Mouse (Mus musculus): ENCODE measurements around the gene Exosc8. TPM values are rescaled to one million over a fixed set of nuclear protein-coding genes. Genes with fewer than 3 reads are reported as not detected.
"Not testable (repeated sequence)": the region's sequence is repeated elsewhere in the genome, so short reads cannot be mapped to it uniquely, and the experiment has no call there.

Exosc8 gene
- total RNA-seq (2021): 10 to 100 TPM in 1 of 2 experiments, 1 to 10 TPM in 1; 9.2 to 11.7 TPM
- long read RNA-seq, experiment 1, transcript Exosc8-201 (11 exons, 1,300 nt): major isoform, 6 of 7 reads
- long read RNA-seq, experiment 1, partial matches to known transcripts: 0 of 7 reads
- long read RNA-seq, experiment 1, other reads (novel, unspliced or antisense): 1 of 7 reads
- long read RNA-seq, experiment 2, transcript Exosc8-201 (11 exons, 1,300 nt): major isoform, 10 of 12 reads
- long read RNA-seq, experiment 2, partial matches to known transcripts: 1 of 12 reads
- long read RNA-seq, experiment 2, other reads (novel, unspliced or antisense): 1 of 12 reads

- intact Hi-C loops (cut with DNase I): loop anchor here (2.0 to 5.0 kb wide), 2 partner anchors 39 to 72 kb away; partner anchors contain the start of gene Rfxap
- peak; percentile 77 to 94 for DNase-seq
These were observed at the start of gene Exosc8, which contains the start of gene Alg5 for GRCm38 (mm10) chr3:54735247-54736046. Exosc8 (minus strand) TSS chr3:54735393. Alg5 (plus strand) TSS chr3:54735539.

GRCm38 (mm10) chr3:54775989-54776631 lies 40.9 kb upstream of the Exosc8 start:
- intact Hi-C loops (cut with DNase I): no loop called here
- DNase-seq: no peak

GRCm38 (mm10) chr3:54773613-54774012 lies 38.4 kb upstream of the Exosc8 start:
- DNase-seq: no peak
- intact Hi-C loops (cut with DNase I): no loop called here

DNA sequence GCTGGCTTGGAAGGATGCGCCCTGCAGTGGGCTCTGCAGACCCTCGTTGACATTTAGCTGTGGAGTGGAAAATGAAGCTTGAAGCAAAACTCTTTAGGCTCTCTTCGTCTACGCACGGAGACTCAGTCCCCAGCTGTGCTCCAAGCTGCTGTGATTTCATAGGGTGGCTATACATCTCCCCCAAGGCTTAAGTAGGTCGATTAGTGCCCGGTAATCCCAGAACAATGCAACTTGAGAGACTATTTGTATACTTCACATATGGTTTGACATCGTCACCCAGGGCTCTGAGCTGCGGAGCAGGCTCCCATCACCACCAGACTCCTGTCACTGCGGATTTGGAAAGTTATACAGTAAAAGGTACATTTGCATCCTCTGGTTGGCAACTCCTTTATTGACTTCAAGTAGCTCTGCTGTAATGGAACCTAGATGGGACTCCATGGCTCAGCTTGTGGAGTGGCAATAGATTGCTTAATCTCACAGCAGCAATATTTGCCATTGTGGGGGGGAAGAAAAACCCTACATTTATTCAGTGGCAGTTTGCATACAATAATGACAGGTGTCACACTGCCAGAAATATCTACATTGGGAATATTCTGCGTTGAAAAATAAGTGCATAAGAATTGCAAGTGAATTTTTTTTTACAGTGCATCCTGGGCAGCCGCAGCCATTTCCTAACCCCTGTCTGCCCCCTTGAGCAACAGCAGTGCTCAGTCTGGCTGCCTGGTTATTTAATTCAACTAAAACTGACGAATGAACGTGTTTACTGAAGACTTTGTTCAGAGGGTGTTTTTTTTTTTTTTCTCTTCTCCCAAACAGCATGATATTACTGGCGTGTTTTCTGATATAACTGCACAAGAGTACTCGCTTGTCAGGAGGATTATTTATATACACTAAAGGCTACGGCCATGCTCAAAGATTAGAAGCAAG lies 34.4 kb upstream of the Exosc8 start:
- no peak for DNase-seq
- intact Hi-C loops (cut with DNase I): no loop called here

DNA sequence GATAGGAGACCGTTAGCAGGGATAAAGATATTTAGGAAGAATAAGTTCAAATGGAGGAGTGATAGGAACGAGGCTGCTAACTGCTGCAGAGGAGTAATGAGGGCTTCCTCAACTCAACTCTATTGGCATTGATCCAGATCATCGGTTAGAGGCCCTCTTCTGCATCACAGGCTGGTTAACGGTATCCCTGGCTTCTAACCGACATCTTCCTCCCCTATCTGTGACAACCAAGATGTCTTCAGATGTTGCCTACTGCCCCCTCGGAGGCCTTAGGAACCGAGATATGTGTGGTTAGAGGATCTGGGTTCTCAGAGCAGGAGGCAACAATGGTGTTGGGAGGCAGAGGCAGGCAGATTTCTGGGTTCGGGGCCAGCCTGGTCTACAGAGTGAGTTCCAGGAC lies 33.4 kb upstream of the Exosc8 start:
- DNase-seq: no peak
- intact Hi-C loops (cut with DNase I): no loop called here

- intact Hi-C loops (cut with DNase I): no loop called here
- DNase-seq: no peak
These were observed 31.6 kb upstream of the Exosc8 start for GRCm38 (mm10) chr3:54766811-54767210.

DNA sequence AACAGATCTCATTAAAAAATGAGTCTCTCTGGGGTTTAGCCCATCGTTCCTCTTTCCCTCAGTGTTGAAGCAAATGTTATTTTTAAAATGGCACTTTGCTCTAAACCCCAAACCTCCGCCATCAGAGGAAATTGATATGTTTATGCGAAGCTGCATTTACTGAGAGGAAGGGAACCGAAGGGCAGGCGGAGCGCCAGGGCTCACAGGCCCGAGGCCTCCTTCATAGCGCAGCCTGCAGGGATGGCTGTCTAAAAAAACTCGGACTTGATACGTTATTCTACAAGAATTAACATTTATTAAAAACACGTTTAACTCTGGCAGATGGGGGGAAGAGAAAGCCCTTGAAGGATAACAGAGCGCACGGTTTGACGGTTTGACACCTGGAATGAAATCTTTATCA lies 30.8 kb upstream of the Exosc8 start:
- no peak for DNase-seq
- intact Hi-C loops (cut with DNase I): no loop called here

- DNase-seq; intact Hi-C loops (cut with DNase I): not testable (repeated sequence)
These were observed 30.3 kb upstream of the Exosc8 start for GRCm38 (mm10) chr3:54765521-54765920.

- intact Hi-C loops (cut with DNase I): no loop called here
- peak in 1 of 2 experiments; percentile 30 for DNase-seq
These were observed 29.2 kb upstream of the Exosc8 start for GRCm38 (mm10) chr3:54764418-54764817.

- intact Hi-C loops (cut with DNase I): no loop called here
- DNase-seq: no peak
These were observed 26.1 kb upstream of the Exosc8 start for GRCm38 (mm10) chr3:54761258-54761657.

GRCm38 (mm10) chr3:54760321-54761115 lies 25.3 kb upstream of the Exosc8 start:
- no peak for DNase-seq
- intact Hi-C loops (cut with DNase I): no loop called here

- DNase-seq: no peak
- intact Hi-C loops (cut with DNase I): no loop called here
These were observed 24.0 kb upstream of the Exosc8 start for GRCm38 (mm10) chr3:54759211-54759610.

DNA sequence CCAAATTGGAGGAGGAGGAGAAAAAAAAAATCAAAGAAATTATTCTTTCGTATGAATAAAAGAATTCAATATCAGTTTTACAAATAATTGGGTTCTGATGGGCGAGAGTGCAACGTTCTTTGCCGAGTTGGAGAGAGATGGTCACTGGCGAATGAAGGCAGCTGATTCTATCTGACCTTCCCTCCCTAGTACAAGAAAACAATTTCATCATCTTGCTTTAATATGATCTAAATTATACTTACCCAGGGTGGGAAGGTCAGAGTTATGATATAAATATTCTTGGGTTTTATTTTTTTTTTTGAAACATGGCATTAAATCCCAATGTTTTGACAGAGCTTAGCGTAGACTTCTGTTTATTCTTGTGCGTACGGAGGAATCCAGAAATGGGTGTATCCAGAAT lies 22.3 kb upstream of the Exosc8 start:
- intact Hi-C loops (cut with DNase I): no loop called here
- DNase-seq: no peak

DNA sequence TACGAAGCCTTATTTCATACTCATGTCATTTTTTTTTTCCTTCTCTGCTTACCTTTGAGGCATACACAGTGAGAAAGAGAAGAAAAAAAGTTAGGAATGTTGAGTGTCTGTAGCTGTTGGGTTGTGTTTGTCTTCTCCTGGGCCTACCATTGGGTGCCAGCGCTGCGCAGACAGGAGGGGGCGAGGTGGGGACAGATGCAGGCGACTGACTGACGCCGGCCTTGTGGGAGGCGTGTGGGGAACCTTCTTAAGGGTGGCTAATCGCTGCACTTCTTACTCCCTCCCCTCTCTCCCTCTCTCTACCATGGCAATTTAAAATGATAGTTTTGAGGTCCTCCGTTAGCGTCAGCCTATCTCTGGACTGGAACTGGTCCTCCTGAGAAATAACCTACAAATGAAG lies 20.9 kb upstream of the Exosc8 start:
- no peak for DNase-seq
- intact Hi-C loops (cut with DNase I): no loop called here

GRCm38 (mm10) chr3:54755145-54756041 lies 20.2 kb upstream of the Exosc8 start, which contains the start of gene Smad9:
Smad9 (plus strand) TSS chr3:54755582.
- intact Hi-C loops (cut with DNase I): no loop called here
- DNase-seq: peak; percentile 21 to 30

DNA sequence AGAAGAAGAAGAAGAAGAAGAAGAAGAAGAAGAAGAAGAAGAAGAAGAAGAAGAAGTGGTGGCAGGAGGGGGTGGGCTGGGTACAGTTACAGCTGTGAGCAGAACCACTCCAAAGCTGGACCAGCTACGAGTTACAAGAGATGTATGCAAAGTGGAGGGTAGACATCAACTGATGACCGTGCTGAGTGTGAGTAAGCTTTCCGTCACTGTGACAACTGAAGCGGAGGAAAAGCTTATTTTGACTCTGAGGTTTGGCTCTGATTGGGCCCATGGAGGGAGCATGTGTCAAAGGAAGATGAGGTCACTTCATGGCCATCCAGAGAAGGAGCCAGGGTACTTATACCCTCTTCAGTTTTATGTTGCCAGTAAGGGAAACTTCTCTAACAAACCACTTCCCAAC lies 18.2 kb upstream of the Exosc8 start:
- intact Hi-C loops (cut with DNase I): no loop called here
- DNase-seq: no peak

DNA sequence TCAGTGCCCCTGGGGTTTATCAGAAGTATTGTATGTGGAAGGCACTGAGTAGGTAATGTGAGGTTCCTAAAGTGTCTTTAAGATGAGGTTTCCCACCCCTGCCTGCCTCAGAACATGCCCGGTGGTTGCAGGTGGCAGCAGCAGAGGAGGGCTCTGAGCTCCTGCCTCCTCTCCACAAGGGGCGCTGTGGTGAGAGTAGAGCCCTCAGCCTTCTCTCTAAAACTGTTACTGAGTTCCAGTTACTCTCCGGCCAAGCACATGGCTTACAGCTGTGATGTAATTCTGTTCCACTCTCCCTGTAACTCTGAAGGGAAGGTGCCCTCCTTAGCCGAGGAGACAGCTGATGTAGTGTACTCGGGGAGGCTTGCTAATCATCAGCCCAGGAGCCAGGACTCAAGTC lies 10.6 kb upstream of the Exosc8 start:
- intact Hi-C loops (cut with DNase I): no loop called here
- no peak for DNase-seq

DNA sequence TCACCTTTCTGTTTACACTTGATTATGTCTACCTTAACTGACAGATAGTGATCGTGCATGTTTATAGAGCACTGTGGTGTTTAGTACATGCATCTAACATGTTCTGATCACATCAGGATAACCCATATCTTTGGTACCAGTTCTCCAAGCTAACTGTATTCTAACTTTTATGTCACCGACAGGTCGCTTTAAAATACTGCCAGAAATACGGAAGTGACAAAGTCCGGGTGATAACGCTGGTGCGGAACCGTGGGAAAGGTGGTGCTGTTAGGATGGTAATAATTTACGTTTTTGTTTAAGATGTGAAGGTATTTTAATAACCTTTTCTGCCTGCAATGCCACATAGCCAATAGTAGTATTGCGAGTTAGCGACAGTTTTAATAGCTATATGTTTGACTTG lies 6.8 kb upstream of the Exosc8 start:
- DNase-seq: no peak
- intact Hi-C loops (cut with DNase I): no loop called here
